Mouse (Mus musculus): ENCODE measurements at regions not wholly inside any gene's neighbourhood (a gene's known extent, or its start where the extent isn't known, plus 50 kb on each side); places are given as distances from the start of the nearest gene placed in this dataset.

DNA sequence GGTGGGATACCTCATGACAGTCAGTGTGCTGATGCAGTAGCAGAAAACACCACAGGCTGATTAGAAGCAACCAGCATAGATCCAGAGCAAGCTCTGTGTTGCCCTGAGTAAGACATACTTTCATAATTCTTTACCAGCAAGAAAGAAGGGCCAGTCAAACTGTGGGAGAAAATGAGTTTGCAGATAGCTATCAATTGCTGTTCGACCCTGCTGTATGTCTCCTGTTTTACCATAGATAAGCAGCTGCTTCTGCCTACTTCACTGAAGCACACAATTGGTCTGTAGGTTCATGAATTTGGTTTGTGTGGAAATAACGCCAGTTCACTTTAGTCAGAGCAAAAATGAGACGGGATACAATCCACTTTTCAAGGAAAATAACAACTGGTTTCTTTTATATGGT, 373.4 kb upstream of the Pbx1 start:
- TF ChIP-seq CTCF (conservative IDR thresholded peaks at IDR 0.05; ENCODE audit: low read length), result no peak
- no peak for TF ChIP-seq NANOG (IDR thresholded peaks at IDR 0.05; ENCODE audit: borderline replicate concordance, low read length)

Data from E14TG2a.4 (cell line).